Mouse (Mus musculus) liver (tissue): ENCODE measurements around the gene Gm8909.
"Not testable (repeated sequence)": the region's sequence is repeated elsewhere in the genome, so short reads cannot be mapped to it uniquely, and the experiment has no call there.

Experiments
- DNase-seq: peaks from one replicate; pipeline ENCODE4 v3.0.0-alpha.2; 2020; ENCODE audit warnings: mixed read lengths

Gm8909 gene

GRCm38 (mm10) chr17:36168039-36168652, at the start of gene Gm8909:
Gene Gm8909 (minus strand): TSS chr17:36168537.
- DNase-seq, result no peak

DNA sequence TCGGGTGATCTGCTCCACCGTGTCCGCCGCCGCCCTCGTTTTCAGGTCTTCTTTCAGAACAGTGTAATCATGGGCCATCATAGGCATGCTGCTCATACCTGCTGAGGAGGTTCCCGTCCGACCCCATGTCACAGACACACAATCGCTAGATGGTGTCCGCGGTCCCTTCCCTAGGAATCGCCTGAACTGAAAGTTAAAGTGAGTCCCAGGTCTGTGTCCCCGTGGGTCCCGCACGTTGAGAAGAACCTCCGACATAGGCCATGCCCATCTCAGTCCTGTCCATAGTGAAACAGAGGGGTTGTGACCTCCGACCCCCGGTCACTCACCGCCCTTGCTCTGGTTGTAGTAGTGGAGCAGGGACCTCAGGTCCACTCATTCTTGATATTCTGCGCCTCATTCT, 47.2 kb upstream of the Gm8909 start:
- no peak for DNase-seq

DNA sequence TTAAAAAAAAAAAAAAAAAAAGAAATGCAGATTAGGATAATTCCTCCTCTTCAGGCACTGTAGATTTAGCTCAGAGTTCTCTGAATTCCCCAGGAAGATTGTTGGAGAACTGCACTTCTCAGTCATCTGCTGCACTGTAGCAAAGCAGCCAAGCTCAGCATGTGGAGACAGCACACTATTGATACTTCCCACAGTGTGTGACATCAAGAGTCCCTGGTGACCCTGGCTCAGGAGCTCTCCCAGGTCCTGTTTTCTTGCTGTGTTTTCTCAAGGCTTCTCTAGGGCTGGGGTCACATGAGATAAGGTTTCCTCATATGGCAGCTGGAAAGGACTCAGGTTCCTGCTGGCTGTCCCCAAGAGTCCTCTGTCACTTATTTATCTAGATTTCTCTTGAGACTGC, 38.5 kb upstream of the Gm8909 start:
- no peak for DNase-seq

GRCm38 (mm10) chr17:36205862-36206261, 37.5 kb upstream of the Gm8909 start:
- DNase-seq, result no peak

DNA sequence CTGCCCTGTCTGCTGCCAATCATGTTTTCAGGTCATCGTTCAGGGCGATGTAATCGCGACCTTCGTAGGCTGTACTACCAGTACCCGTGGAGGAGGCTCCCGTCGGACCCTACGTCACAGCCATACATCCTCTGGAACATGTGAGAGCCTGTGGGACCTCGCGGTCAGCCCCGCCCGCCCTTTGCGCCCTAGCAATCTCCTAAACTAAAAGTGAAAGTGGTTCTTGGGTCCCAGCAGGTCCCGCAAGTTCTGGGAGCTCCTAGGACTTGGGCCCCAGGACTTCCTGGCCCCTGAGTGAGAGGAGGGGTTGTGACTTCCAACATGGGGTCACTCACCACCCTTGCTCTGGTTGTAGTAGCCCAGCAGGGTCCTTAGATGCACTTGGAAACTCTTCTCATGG, 37.1 kb upstream of the Gm8909 start:
- peak; percentile 10 for DNase-seq

GRCm38 (mm10) chr17:36201851-36202250, 33.5 kb upstream of the Gm8909 start:
- DNase-seq, result no peak

DNA sequence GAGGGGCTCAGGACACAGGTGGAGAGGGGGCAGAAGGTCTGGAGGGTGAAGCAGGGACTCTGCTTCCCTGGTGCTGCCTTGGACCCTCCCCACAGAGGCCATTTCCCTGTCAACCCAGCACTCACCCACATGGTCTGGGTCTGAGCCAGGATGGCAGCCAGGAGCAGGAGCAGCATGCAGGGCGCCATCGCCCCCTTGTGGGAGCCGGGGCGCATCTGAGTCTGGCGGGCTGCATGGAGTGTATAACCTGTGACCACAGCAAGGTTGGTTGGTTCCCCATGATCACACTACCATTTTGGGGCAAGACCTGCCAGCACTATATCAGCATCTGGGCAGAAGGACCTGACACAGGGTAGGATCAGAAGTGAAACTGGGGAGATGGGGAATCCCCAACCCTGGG, 30.0 kb upstream of the Gm8909 start:
- DNase-seq, result peak; percentile 22

DNA sequence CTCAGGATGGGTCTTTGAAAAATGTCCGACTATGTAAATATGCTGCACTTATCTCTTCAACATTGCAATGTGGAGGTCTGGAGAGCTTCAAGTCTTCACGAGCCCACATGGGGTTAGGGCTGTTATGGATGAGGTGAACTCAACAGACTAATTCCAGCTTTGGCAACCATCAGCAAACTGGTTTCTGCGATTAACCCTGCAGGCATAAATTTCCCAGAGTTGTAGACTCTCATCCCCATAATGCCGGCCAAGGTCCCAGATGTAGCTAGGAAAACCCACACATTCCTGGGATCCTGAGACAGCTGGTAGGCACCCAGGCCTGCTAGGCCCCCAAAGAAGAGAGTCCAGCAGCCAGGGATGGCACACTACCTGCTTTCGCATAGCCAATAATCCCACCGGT, 26.1 kb upstream of the Gm8909 start:
- DNase-seq, result no peak

GRCm38 (mm10) chr17:36193546-36194141, 25.3 kb upstream of the Gm8909 start:
- peak; percentile 76 for DNase-seq

- no peak for DNase-seq
Observed at GRCm38 (mm10) chr17:36192371-36192770, 24.0 kb upstream of the Gm8909 start.

DNA sequence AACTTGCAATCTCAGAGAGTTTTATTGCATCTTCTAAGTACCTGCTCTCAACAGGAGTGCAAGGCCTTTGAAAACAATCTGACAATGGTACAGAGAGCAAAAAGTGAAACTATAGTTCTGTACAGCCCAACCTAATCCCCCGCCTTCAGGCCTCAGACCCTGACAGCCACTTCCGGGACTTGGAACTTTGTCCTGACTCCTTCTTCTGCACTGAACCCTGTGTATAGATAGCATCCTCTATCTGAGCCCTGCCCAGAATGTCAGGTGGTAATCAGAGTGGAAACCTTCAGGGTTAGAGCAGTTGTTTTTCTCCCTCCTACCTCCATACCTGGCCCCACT, 21.8 kb upstream of the Gm8909 start, which contains the start of gene H2-T3:
TSS of gene H2-T3 (minus strand) at position 119 of the 339 bp plus-strand sequence.
- no peak for DNase-seq

DNA sequence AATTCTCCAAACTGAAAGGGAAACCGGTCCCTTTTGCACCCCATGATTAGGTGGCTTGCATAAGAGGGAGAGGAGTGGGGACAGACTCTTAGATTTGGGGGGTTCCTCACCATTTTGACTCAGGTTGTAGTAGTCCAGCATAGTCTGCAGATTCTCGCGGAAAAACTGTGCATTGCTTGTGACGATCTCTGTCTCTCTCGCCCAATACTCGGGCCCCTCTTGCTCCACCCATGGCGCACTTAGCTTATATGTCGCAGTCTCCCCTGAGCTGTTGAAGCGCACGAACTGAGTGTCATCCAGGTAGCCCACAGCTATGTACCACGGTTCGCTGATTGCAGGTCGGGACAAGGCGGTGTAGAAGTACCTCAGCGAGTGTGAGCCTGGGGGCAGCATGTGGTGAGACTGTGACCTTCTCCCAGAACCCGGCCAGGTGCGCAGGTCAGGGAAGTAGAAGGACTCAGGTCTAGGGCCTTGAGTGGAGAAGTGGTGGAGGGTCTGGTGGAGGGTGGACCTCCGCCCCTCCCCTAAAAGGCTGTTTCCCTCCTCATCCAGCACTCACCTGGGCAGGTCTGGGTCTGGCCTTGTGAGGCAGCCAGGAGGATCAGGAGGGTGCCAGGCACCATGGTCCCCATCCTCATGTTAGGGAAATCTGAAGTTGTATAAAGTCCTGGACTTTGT, 21.3 kb upstream of the Gm8909 start:
- no peak for DNase-seq

DNA sequence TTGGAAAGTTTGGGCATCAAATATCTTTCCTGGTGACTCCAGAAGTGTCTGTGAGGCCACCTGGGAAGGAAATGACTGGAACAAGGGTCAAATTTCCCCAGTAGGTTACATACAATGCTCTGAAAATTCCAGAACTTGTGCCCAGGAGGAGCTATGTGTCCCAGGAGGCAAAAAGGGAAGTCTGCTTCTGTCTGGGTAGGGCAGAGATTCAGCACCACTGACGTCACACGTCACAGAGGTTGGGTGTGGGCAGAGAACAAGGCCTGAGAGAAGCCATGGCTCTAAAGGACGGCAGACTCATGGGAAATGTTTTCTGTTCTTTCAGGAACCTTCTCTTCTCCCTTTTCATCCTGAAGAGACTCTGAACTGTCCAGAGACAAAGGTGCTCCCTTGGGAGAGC, 19.2 kb upstream of the Gm8909 start:
- no peak for DNase-seq

DNA sequence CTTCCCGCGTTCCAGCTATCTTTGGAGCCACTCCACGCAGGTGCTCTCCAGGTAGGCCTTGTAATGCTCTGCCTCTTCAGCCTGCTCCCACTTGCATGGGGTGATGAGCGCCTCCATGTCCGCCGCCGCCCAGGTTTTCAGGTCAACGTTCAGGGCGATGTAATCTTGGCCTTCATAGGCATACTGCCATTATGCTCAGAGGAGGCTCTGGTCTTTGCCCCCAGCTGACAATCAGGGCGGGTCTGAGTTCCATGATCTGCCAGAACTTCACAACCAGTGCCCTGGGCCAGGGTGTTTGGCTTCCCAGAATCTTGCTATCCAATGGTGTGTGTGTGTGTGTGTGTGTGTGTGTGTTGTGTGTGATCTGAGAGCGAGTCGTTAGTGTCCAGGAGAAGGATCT, 13.9 kb upstream of the Gm8909 start:
- no peak for DNase-seq

DNA sequence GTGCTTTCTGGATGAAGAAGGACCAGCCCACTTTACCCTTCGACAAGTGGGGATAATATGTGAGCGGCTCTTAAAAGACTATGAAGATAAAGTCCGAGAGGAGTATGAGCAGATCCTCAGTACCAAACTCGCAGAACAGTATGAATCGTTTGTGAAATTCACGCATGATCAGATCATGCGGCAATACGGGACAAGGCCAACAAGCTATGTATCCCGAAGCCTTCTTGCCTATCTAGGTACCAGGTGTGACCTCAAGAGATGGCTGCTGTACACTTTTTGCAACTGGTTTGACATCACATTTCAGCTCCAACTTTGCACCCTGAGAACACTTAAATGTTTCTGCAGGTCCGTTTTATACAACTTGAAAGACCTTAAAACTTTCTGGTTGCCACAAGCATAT, 11.1 kb upstream of the Gm8909 start:
- not testable (repeated sequence) for DNase-seq

- peak; percentile 14 for DNase-seq
Observed at GRCm38 (mm10) chr17:36178938-36179337, 10.6 kb upstream of the Gm8909 start.

- not testable (repeated sequence) for DNase-seq
Observed at GRCm38 (mm10) chr17:36176132-36176531, 7.8 kb upstream of the Gm8909 start.

DNA sequence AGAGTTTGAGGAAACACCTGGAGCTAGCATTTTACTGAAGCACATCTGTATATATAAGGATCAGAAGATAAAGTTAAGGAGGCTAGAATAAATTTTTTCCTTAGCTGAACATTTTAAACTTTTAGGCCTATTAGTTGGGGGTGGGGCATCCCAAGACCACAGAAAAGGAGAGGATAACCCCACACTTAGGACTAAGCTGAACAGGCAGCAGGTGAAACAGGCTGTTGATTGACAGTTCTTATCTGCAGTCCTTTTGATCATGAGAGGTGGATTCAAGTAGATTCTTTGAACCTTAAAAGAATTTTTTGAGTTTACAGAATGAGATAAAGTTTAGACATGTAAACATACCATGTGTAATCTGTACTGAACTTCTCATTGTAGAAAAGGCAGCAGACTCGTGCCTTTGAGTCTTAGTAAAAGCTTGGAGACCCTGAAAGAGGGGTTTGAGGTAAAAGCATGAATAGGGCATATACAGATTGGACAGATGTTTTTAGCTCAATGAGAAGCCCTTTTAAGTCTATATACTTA, 2.0 kb upstream of the Gm8909 start:
- DNase-seq, result no peak

DNA sequence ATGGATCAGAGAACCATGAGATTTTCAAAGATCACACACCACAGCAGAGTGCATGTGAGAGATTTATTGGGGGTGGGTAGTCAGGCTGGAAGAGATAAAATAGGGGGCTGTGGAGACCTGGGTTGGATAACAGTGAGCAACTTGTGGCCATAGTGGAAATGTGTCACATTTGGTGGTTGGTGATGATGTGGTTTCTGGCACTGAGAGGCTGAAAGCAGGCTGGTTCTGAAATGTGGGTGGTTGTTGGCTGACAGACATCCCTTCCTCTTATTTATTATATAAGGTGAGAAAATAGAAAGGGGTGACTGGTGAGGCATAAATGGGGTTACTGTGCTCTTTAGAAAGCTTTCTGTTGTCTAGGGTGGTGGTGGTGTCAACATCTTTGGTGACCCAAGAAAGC, 1.4 kb upstream of the Gm8909 start:
- no peak for DNase-seq

DNA sequence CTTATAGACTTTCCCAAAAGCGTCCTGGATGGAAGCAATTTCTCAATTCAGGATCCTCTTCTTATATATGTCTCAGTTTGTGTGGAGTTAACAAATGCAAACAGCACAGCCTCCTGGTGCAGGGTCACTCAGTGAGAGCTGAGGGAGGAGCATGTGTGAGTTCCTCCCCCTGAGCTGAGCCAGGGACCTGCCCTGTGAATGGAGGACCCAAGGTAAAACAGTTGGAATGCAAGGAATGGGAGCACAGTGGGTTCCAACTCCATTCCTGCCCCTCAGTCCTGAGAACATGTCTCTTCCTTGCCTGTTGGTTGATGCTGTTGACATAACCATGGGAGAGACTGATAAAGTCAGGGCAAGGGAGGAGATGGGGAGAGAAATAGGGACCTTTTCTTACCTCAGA, 757 bp upstream of the Gm8909 start:
- DNase-seq, result not testable (repeated sequence)

DNA sequence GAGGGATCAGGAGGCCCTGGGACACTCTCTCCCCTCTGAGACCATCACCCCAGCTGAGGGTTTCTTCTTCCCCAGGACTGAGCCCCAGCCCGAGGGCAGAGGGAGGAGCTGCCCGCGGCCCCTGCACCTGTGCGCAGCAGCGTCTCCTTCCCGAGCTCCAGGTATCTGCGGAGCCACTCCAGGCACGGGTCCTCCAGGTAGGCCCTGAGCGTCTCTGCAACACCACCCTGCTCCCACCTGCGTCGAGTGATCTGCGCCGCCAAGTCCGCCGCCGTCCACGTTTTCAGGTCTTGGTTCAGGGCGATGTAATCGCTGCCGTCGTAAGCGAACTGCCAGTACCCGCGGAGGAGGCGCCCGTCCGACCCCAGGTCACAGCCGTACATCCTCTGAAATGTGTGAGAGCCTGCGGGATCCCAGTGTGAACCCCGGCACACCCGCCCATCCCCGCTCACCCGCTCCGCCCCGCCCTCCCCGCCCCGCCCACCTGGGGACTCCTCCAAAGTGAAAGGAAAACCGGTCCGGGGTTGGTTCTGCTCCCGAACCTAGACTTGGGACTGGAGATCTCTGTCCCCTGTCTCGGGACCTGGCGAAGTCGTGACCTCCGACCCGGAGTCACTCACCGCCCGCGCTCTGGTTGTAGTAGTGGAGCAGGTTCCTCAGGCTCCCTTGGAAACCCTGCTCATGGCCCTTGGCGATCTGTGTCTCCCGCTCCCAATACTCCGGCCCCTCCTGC, 865 bp downstream of the Gm8909 start:
- DNase-seq, result no peak

GRCm38 (mm10) chr17:36166901-36167300, 1.4 kb downstream of the Gm8909 start:
- not testable (repeated sequence) for DNase-seq
